Mouse (Mus musculus) heart, adult 2 months (tissue): Measurements from ENCODE around the gene Tc2n. TPM values are rescaled to one million over a fixed set of nuclear protein-coding genes. Genes with fewer than 3 reads are reported as not detected.

Experiments
- DNase-seq, 2 experiments: peaks; one replicate each; pipeline ENCODE4 v3.0.0; 2021
- H3K27ac ChIP-seq: fragments of 200-600 bp; 2 replicates; pipeline ENCODE4 v1.8.1; 2022
- H3K27me3 ChIP-seq: fragments of 200-500 bp; 2 replicates; pipeline ENCODE4 v1.6.1; 2012; ENCODE audit warnings: mild to moderate bottlenecking, low read length, inconsistent platforms, mixed read lengths; ENCODE audit not compliant: control insufficient read depth, insufficient read depth
- H3K36me3 ChIP-seq: fragments of 200-500 bp; 2 replicates; pipeline ENCODE4 v1.6.1; 2012; ENCODE audit warnings: low read length, inconsistent platforms; ENCODE audit not compliant: control insufficient read depth, insufficient read depth
- H3K4me1 ChIP-seq: fragments of 200-500 bp; 2 replicates; pipeline ENCODE4 v1.6.1; 2011; ENCODE audit warnings: low read length; ENCODE audit not compliant: control insufficient read depth, insufficient read depth
- H3K4me3 ChIP-seq: fragments of 200-600 bp; 2 replicates; pipeline ENCODE4 v1.8.1; 2022
- H3K79me2 ChIP-seq: fragments of 200-500 bp; replicated peaks from 2 replicates; pipeline ENCODE4 v1.6.1; 2012; ENCODE audit warnings: mild to moderate bottlenecking, inconsistent platforms, low read length, moderate library complexity, mixed read lengths; ENCODE audit not compliant: control insufficient read depth, insufficient read depth
- H3K9ac ChIP-seq: fragments of 200-500 bp; 2 replicates; pipeline ENCODE4 v1.6.1; 2012; ENCODE audit warnings: low read depth, mild to moderate bottlenecking, control low read depth, inconsistent platforms, low read length, mixed read lengths
- CTCF ChIP-seq: fragments of 200-600 bp; IDR thresholded peaks from 2 replicates; pipeline ENCODE4 v1.8.1; 2022; ENCODE audit warnings: antibody characterized with exemption, mild to moderate bottlenecking, moderate library complexity
- EP300 ChIP-seq: fragments of 200-500 bp; IDR thresholded peaks from 2 replicates; pipeline ENCODE4 v1.6.1; 2011; ENCODE audit warnings: low read depth, low read length, control low read depth; ENCODE audit not compliant: insufficient read depth
- POLR2A ChIP-seq: fragments of 200-500 bp; IDR thresholded peaks from 2 replicates; pipeline ENCODE4 v1.6.1; 2011; ENCODE audit warnings: mild to moderate bottlenecking, low read depth, low read length, control low read depth; ENCODE audit not compliant: insufficient read depth
- WGBS: fragments of 180-500 bp; shearing (Covaris S2); methylation state at CpG from one replicate; pipeline ENCODE4 v1.1.7; 2018; 5-methylcytosine and 5-hydroxymethylcytosine counted together
- intact Hi-C: fragments of 180-260 bp; cut with DNase I; formaldehyde crosslinking; loops from one replicate; pipeline ENCODE4 v1.15.1; 2025
- polyA plus RNA-seq: library from polyadenylated mRNA; depleted of rRNA; stranded (reverse); fragments of >200 nt; gene quantifications from 2 replicates; pipeline ENCODE4 v1.2.3, GENCODE M21; 2012
- total RNA-seq, 2 experiments: library from RNA; stranded (reverse); gene quantifications; 2 replicates each; pipeline ENCODE4 v1.2.3; 2021

Tc2n gene
- total and polyA plus RNA-seq, 3 experiments, result 0.06 to 0.59 (median 0.34) TPM

DNA sequence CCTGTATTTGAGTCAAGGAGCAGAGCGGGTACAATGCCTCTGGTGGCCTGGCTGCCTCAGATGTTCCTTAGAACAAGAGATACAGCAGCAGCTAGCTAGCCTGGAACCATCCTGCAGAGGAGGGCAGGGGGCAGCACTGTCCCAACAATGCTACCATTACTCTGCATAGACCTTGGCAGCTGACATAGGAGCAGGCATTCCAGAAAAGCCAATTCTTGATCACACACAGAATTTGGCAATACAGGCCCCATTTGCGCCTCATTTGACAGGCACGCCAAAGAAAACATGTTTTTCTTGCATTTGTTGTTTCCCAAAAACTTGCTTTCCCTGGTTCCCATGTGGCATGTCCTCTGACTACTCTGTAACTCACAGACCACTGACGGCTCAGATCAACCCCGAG, 43.7 kb upstream of the Tc2n start:
- Histone ChIP-seq H3K4me3 (no peak overlapping the region), H3K27me3 (no peaks in the 10 kb centered on the region), H3K9ac (no peak overlapping the region), H3K4me1 (peaks cover 6% of the 10 kb centered on the region), H3K27ac (no peak overlapping the region), H3K79me2 (no peaks in the 10 kb centered on the region), H3K36me3 (no peaks in the 10 kb centered on the region; the same call in 1 of the 2 replicates)
- peak; percentile 42 to 49 for DNase-seq
- intact Hi-C loops, result no loop called here
- 79% methylated on average over 5 of the region's 5 CpGs for WGBS
- TF ChIP-seq POLR2A, result no peak
- peak; percentile 55 for TF ChIP-seq CTCF

DNA sequence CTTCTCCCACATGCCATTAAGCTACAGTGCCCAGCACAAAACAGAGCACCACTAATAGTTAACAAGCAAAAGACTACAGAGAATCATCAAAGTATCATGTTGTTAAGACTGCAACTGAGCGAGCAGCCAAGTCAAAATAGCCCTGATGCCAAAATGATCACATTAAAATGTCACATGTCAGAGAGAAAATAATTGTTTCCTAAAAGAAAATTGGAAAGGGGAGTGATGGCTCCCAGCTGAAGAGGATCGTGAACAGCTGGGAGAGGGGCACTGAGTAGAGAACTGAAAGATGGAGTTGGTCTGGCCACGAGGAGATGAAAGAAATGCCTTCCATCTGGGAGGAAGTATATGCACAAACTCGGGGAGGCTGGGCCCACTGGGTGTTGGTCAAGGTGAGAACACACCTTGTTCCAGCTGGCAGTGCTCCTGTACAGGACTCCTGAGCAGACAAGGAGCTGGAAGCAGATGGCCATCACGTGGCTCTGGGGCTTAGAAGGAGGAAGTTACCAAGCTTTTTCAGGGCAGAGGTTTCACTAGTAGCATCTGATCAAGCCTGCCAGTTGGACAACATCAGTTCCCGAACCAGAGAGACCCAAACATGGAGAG, 41.2 kb upstream of the Tc2n start:
- no peaks in the 10 kb centered on the region for H3K79me2 ChIP-seq
- no peak for DNase-seq
- no peak overlapping the region for H3K4me3 ChIP-seq
- no peak for TF ChIP-seq CTCF
- TF ChIP-seq POLR2A, result no peak
- TF ChIP-seq EP300, result no peak
- 60% methylated on average over 6 of the region's 6 CpGs for WGBS
- no peaks in the 10 kb centered on the region for H3K36me3 ChIP-seq
- no peak overlapping the region for H3K27ac ChIP-seq
- intact Hi-C loops, result no loop called here
- no peak overlapping the region for H3K9ac ChIP-seq
- H3K27me3 ChIP-seq, result no peaks in the 10 kb centered on the region
- no peaks in the 10 kb centered on the region for H3K4me1 ChIP-seq

- H3K4me3 ChIP-seq, result no peak overlapping the region
- intact Hi-C loops, result no loop called here
- H3K27me3 ChIP-seq, result no peaks in the 10 kb centered on the region
- H3K27ac ChIP-seq, result no peak overlapping the region
- H3K9ac ChIP-seq, result no peak overlapping the region
- H3K4me1 ChIP-seq, result no peaks in the 10 kb centered on the region
- DNase-seq, result no peak
- no peak for TF ChIP-seq POLR2A
- TF ChIP-seq EP300, result no peak
- no peak for TF ChIP-seq CTCF
- no peaks in the 10 kb centered on the region for H3K36me3 ChIP-seq
- no peaks in the 10 kb centered on the region for H3K79me2 ChIP-seq
Measured at GRCm38 (mm10) chr12:101758698-101759097, 40.4 kb upstream of the Tc2n start.

DNA sequence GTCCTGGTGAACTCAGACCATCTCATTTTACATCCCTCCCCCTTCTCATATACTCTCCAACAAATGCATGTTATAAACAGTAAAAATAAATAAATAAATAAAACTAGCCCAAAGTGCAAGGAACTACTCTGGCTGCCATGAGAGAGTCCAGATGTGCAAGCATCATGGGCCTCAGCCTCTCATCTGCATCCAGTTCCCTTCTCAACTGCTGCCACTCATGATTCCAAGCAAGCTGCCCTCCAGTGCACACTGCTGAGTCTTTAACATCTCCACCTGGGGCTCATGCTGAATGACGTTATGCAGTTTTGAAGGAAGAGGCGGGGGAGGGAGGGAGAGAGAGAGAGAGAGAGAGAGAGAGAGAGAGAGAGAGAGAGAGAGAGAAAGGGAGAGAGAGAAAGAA, 24.1 kb upstream of the Tc2n start:
- no peak for TF ChIP-seq CTCF
- no peak for TF ChIP-seq POLR2A
- TF ChIP-seq EP300, result no peak
- no peak overlapping the region for H3K27ac ChIP-seq
- H3K4me1 ChIP-seq, result no peaks in the 10 kb centered on the region

GRCm38 (mm10) chr12:101740486-101740885, 22.2 kb upstream of the Tc2n start:
- no peak for TF ChIP-seq POLR2A
- no peak for TF ChIP-seq CTCF
- TF ChIP-seq EP300, result no peak
- intact Hi-C loops, result no loop called here
- H3K79me2 ChIP-seq, result no peaks in the 10 kb centered on the region
- 6% methylated on average over 2 of the region's 2 CpGs for WGBS
- H3K4me1 ChIP-seq, result no peaks in the 10 kb centered on the region
- peak overlapping the region; percentile 24 for H3K27ac ChIP-seq
- H3K4me3 ChIP-seq, result no peak overlapping the region
- peak in 1 of 2 experiments; percentile 49 for DNase-seq
- H3K9ac ChIP-seq, result no peak overlapping the region
- H3K36me3 ChIP-seq, result no peaks in the 10 kb centered on the region
- no peaks in the 10 kb centered on the region for H3K27me3 ChIP-seq

More for the DNA sequence above, 24.1 kb upstream of the Tc2n start:
- WGBS, result 55% methylated on average over 2 of the region's 2 CpGs
- Histone ChIP-seq H3K27me3 (no peaks in the 10 kb centered on the region), H3K9ac (no peak overlapping the region), H3K79me2 (no peaks in the 10 kb centered on the region), H3K4me3 (no peak overlapping the region), H3K36me3 (no peaks in the 10 kb centered on the region)
- intact Hi-C loops, result no loop called here
- no peak for DNase-seq

GRCm38 (mm10) chr12:101740045-101740444, 21.7 kb upstream of the Tc2n start:
- no peak overlapping the region for H3K4me3 ChIP-seq
- no peaks in the 10 kb centered on the region for H3K4me1 ChIP-seq
- 25% methylated on average over 2 of the region's 2 CpGs for WGBS
- no peaks in the 10 kb centered on the region for H3K79me2 ChIP-seq
- DNase-seq, result no peak
- intact Hi-C loops, result no loop called here
- H3K9ac ChIP-seq, result no peak overlapping the region
- no peaks in the 10 kb centered on the region for H3K36me3 ChIP-seq
- no peaks in the 10 kb centered on the region for H3K27me3 ChIP-seq
- TF ChIP-seq POLR2A, result no peak
- no peak for TF ChIP-seq EP300
- no peak for TF ChIP-seq CTCF
- peak overlapping the region; percentile 24 for H3K27ac ChIP-seq
